Mouse (Mus musculus) bone marrow, adult 2 months (tissue): ENCODE measurements around the gene Nudt10. TPM values are rescaled to one million over a fixed set of nuclear protein-coding genes. Genes with fewer than 3 reads are reported as not detected.
"Not testable (repeated sequence)": the region's sequence is repeated elsewhere in the genome, so short reads cannot be mapped to it uniquely, and the experiment has no call there.

ENCODE experiments used
- H3K27ac ChIP-seq: fragments of 200-500 bp; 2 replicates; pipeline ENCODE4 v1.5.1; 2012; ENCODE audit warnings: low read depth, mild to moderate bottlenecking, control low read depth, inconsistent platforms, low read length; ENCODE audit not compliant: control insufficient read depth, poor library complexity, insufficient read depth
- H3K4me1 ChIP-seq: fragments of 200-500 bp; 2 replicates; pipeline ENCODE4 v1.6.1; 2011; ENCODE audit warnings: low read length; ENCODE audit not compliant: control insufficient read depth, insufficient read depth
- H3K4me3 ChIP-seq: fragments of 200-500 bp; replicated peaks from 2 replicates; pipeline ENCODE3; 2011; ENCODE audit warnings: mild to moderate bottlenecking, low read depth, low read length, control low read depth; ENCODE audit not compliant: control insufficient read depth
- CTCF ChIP-seq: fragments of 200-500 bp; IDR thresholded peaks from 2 replicates; pipeline ENCODE4 v1.5.1; 2011; ENCODE audit warnings: low read length, control low read depth; ENCODE audit not compliant: control insufficient read depth, insufficient read depth
- POLR2A ChIP-seq: fragments of 200-500 bp; IDR thresholded peaks from 2 replicates; pipeline ENCODE4 v1.6.1; 2011; ENCODE audit warnings: low read depth, mild to moderate bottlenecking, control low read depth, low read length, borderline replicate concordance; ENCODE audit not compliant: control insufficient read depth
- WGBS: fragments of 180-500 bp; shearing (Covaris S2); methylation state at CpG from one replicate; pipeline ENCODE4 v1.1.7; 2018; 5-methylcytosine and 5-hydroxymethylcytosine counted together
- polyA plus RNA-seq: library from polyadenylated mRNA; stranded (reverse); fragments of >200 nt; gene quantifications from 2 replicates; pipeline ENCODE4 v1.2.4, GENCODE M21; 2011; ENCODE audit warnings: low replicate concordance; ENCODE audit not compliant: missing spikeins, insufficient read depth, insufficient read length

The Nudt10 gene
- not detected in 2 replicates for polyA plus RNA-seq

- not testable (repeated sequence) for H3K4me1 ChIP-seq, H3K4me3 ChIP-seq, H3K27ac ChIP-seq
- 25% methylated on average over 11 of the region's 116 CpGs for WGBS
These were observed at the start of gene Nudt10 for GRCm38 (mm10) chrX:6172823-6173640. Nudt10 (minus strand) TSS chrX:6173015.

- not testable (repeated sequence) for H3K27ac ChIP-seq, H3K4me1 ChIP-seq, H3K4me3 ChIP-seq
- WGBS = 17% methylated on average over 12 of the region's 64 CpGs
These were observed 536 bp downstream of the Nudt10 start for GRCm38 (mm10) chrX:6172136-6172822.

DNA sequence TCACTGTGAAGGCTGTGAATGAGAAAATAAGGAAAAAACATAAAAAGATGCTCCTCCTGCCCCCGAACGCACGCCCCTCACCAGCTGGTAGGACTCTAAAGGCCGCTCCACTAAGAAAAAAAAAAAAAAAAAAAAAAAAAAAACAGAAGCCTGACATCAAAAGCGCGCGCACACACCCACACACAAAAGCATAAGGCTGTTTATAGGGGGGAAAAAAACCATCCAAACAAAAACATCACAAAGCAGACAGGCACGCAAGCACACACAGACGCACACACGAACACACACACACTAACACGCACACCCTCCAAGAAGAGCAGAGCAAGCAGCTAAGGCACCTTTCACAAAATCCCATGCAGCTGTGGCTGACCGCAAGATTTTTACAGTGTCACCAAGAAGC, 1.1 kb downstream of the Nudt10 start:
- Histone ChIP-seq H3K4me1 (no peaks in the 10 kb centered on the region), H3K27ac (no peak overlapping the region), H3K4me3 (no peak overlapping the region)
- WGBS = 18% methylated on average over 10 of the region's 12 CpGs
- no peak for TF ChIP-seq CTCF
- TF ChIP-seq POLR2A = no peak

Other genes with a start within 250 kb of the Nudt10 start
- gene Nudt11, start 125.6 kb downstream of the Nudt10 start, polyA plus RNA-seq = not detected in 2 replicates
- gene AU022751, start 89.6 kb downstream of the Nudt10 start, polyA plus RNA-seq = not detected in 2 replicates
- gene Bmp15, start 147.7 kb upstream of the Nudt10 start, polyA plus RNA-seq = not detected in 2 replicates
- 0.86 and 2.1 TPM in 2 replicates for gene Shroom4, start 226.8 kb upstream of the Nudt10 start, polyA plus RNA-seq